Mouse (Mus musculus): Measurements from ENCODE around the gene Fam50a.

Fam50a gene

GRCm38 (mm10) chrX:74312540-74313464 is at the start of gene Fam50a:
Gene Fam50a (plus strand): TSS chrX:74313033.
- in situ Hi-C loops (cut with MseI, MboI), result no loop called here

GRCm38 (mm10) chrX:74269736-74270061 is 43.1 kb upstream of the Fam50a start:
- in situ Hi-C loops (cut with MseI, MboI), result no loop called here

GRCm38 (mm10) chrX:74270062-74270901 is 42.6 kb upstream of the Fam50a start, which contains the start of gene Rpl10:
Gene Rpl10 (plus strand): TSS chrX:74270812.
- in situ Hi-C loops (cut with MseI, MboI), result no loop called here

- in situ Hi-C loops (cut with MseI, MboI), result no loop called here
These were observed 41.8 kb upstream of the Fam50a start for GRCm38 (mm10) chrX:74270902-74271551.

- in situ Hi-C loops (cut with MseI, MboI), result no loop called here
These were observed 39.2 kb upstream of the Fam50a start for GRCm38 (mm10) chrX:74273422-74274322.

- in situ Hi-C loops (cut with MseI, MboI), result no loop called here
These were observed 34.9 kb upstream of the Fam50a start for GRCm38 (mm10) chrX:74277916-74278315.

GRCm38 (mm10) chrX:74281041-74281731 is 31.6 kb upstream of the Fam50a start:
- in situ Hi-C loops (cut with MseI, MboI), result no loop called here

- in situ Hi-C loops (cut with MseI, MboI), result no loop called here
These were observed 31.0 kb upstream of the Fam50a start, which contains the start of the genes Taz and Dnase1l1 for GRCm38 (mm10) chrX:74281732-74282394. Gene Taz (plus strand): TSS chrX:74281912. Gene Dnase1l1 (minus strand): TSS chrX:74282337.

GRCm38 (mm10) chrX:74282395-74283091 is 30.3 kb upstream of the Fam50a start:
- in situ Hi-C loops (cut with MseI, MboI), result no loop called here

- in situ Hi-C loops (cut with MseI, MboI), result no loop called here
These were observed 29.8 kb upstream of the Fam50a start for GRCm38 (mm10) chrX:74283092-74283437.

GRCm38 (mm10) chrX:74293431-74293830 is 19.4 kb upstream of the Fam50a start:
- in situ Hi-C loops (cut with MseI, MboI), result no loop called here

- in situ Hi-C loops (cut with MseI, MboI), result no loop called here
These were observed 16.0 kb upstream of the Fam50a start, which contains the start of gene Atp6ap1 for GRCm38 (mm10) chrX:74296538-74297448. Gene Atp6ap1 (plus strand): TSS chrX:74297097.

GRCm38 (mm10) chrX:74298348-74298747 is 14.5 kb upstream of the Fam50a start:
- in situ Hi-C loops (cut with MseI, MboI), result no loop called here

GRCm38 (mm10) chrX:74299721-74300120 is 13.1 kb upstream of the Fam50a start:
- in situ Hi-C loops (cut with MseI, MboI), result no loop called here

GRCm38 (mm10) chrX:74304867-74305700 is 7.7 kb upstream of the Fam50a start, which contains the start of gene Gdi1:
Gene Gdi1 (plus strand): TSS chrX:74304998.
- in situ Hi-C loops (cut with MseI, MboI), result no loop called here

- in situ Hi-C loops (cut with MseI, MboI), result no loop called here
These were observed 15.9 kb downstream of the Fam50a start, which contains the start of gene Plxna3 for GRCm38 (mm10) chrX:74328725-74329161. Gene Plxna3 (plus strand): TSS chrX:74329066.

GRCm38 (mm10) chrX:74329215-74329671 is 16.4 kb downstream of the Fam50a start:
- in situ Hi-C loops (cut with MseI, MboI), result no loop called here

Data from mouse trophoblast stem cell (cell line).